Mouse (Mus musculus): ENCODE measurements around the gene Mapk8ip1. TPM values are rescaled to one million over a fixed set of nuclear protein-coding genes. Genes with fewer than 3 reads are reported as not detected.

Gene Mapk8ip1
- 100 to 1,000 TPM; 344 to 389 TPM for total RNA-seq (2021)

GRCm38 (mm10) chr2:92401091-92401561, at the start of gene Mapk8ip1:
TSS of gene Mapk8ip1 (minus strand) at chr2:92401263.
- intact Hi-C loops (cut with DNase I) = no loop called here
- DNase-seq (ENCODE audit: low spot score in 2 of 2) = no peak

- DNase-seq (ENCODE audit: low spot score in 2 of 2) = no peak
These were observed 46.2 kb upstream of the Mapk8ip1 start for GRCm38 (mm10) chr2:92447121-92447740.

GRCm38 (mm10) chr2:92446656-92447055, 45.6 kb upstream of the Mapk8ip1 start:
- DNase-seq (ENCODE audit: low spot score in 2 of 2) = no peak
- intact Hi-C loops (cut with DNase I) = no loop called here

More at GRCm38 (mm10) chr2:92447121-92447740, 46.2 kb upstream of the Mapk8ip1 start:
- intact Hi-C loops (cut with DNase I) = no loop called here

- DNase-seq (ENCODE audit: low spot score in 2 of 2) = no peak
- intact Hi-C loops (cut with DNase I) = no loop called here
These were observed 44.8 kb upstream of the Mapk8ip1 start for GRCm38 (mm10) chr2:92445890-92446289.

GRCm38 (mm10) chr2:92444376-92444775, 43.3 kb upstream of the Mapk8ip1 start:
- DNase-seq (ENCODE audit: low spot score in 2 of 2) = no peak
- intact Hi-C loops (cut with DNase I) = no loop called here

- no peak for DNase-seq (ENCODE audit: low spot score in 2 of 2)
- intact Hi-C loops (cut with DNase I) = no loop called here
These were observed 42.2 kb upstream of the Mapk8ip1 start for GRCm38 (mm10) chr2:92443313-92443712.

- DNase-seq (ENCODE audit: low spot score in 2 of 2) = peak; percentile 62 to 67
These were observed 41.4 kb upstream of the Mapk8ip1 start for GRCm38 (mm10) chr2:92442419-92443001.

GRCm38 (mm10) chr2:92440432-92440831, 39.4 kb upstream of the Mapk8ip1 start:
- DNase-seq (ENCODE audit: low spot score in 2 of 2) = no peak
- intact Hi-C loops (cut with DNase I) = no loop called here

More at GRCm38 (mm10) chr2:92442419-92443001, 41.4 kb upstream of the Mapk8ip1 start:
- intact Hi-C loops (cut with DNase I) = no loop called here

- no peak for DNase-seq (ENCODE audit: low spot score in 2 of 2)
These were observed 37.5 kb upstream of the Mapk8ip1 start for GRCm38 (mm10) chr2:92438567-92438966.

GRCm38 (mm10) chr2:92437875-92438274, 36.8 kb upstream of the Mapk8ip1 start:
- peak; percentile 78 to 80 for DNase-seq (ENCODE audit: low spot score in 2 of 2)
- intact Hi-C loops (cut with DNase I) = loop anchor here (10.0 kb wide), 3 partner anchors 143 to 453 kb away; no protein-coding TSS in a partner anchor

More at GRCm38 (mm10) chr2:92438567-92438966, 37.5 kb upstream of the Mapk8ip1 start:
- intact Hi-C loops (cut with DNase I) = loop anchor here (10.0 kb wide), 3 partner anchors 144 to 454 kb away; no protein-coding TSS in a partner anchor

GRCm38 (mm10) chr2:92437366-92437765, 36.3 kb upstream of the Mapk8ip1 start:
- intact Hi-C loops (cut with DNase I) = loop anchor here (10.0 kb wide), 3 partner anchors 143 to 453 kb away; no protein-coding TSS in a partner anchor
- no peak for DNase-seq (ENCODE audit: low spot score in 2 of 2)

GRCm38 (mm10) chr2:92435023-92435422, 34.0 kb upstream of the Mapk8ip1 start:
- peak in 1 of 2 experiments; percentile 27 for DNase-seq (ENCODE audit: low spot score in 2 of 2)
- intact Hi-C loops (cut with DNase I) = loop anchor here (10.0 kb wide), 3 partner anchors 140 to 450 kb away; no protein-coding TSS in a partner anchor

- intact Hi-C loops (cut with DNase I) = loop anchor here (5.0 to 10.0 kb wide), 5 partner anchors 47 to 450 kb away; no protein-coding TSS in a partner anchor
- DNase-seq (ENCODE audit: low spot score in 2 of 2) = no peak
These were observed 33.3 kb upstream of the Mapk8ip1 start for GRCm38 (mm10) chr2:92434375-92434745.

- intact Hi-C loops (cut with DNase I) = loop anchor here (5.0 to 10.0 kb wide), 5 partner anchors 46 to 449 kb away; no protein-coding TSS in a partner anchor
- DNase-seq (ENCODE audit: low spot score in 2 of 2) = peak; percentile 98 to 99
These were observed 32.7 kb upstream of the Mapk8ip1 start, which contains the start of gene Cry2 for GRCm38 (mm10) chr2:92433578-92434374. TSS of gene Cry2 (minus strand) at chr2:92434043.

GRCm38 (mm10) chr2:92432299-92433295, 31.5 kb upstream of the Mapk8ip1 start:
- intact Hi-C loops (cut with DNase I) = loop anchor here (5.0 to 10.0 kb wide), 5 partner anchors 45 to 448 kb away; no protein-coding TSS in a partner anchor
- peak in 1 of 2 experiments; percentile 31 for DNase-seq (ENCODE audit: low spot score in 2 of 2)

- intact Hi-C loops (cut with DNase I) = loop anchor here (5.0 to 10.0 kb wide), 5 partner anchors 44 to 447 kb away; no protein-coding TSS in a partner anchor
- DNase-seq (ENCODE audit: low spot score in 2 of 2) = no peak
These were observed 30.6 kb upstream of the Mapk8ip1 start for GRCm38 (mm10) chr2:92431611-92432179.

GRCm38 (mm10) chr2:92430723-92431541, 29.9 kb upstream of the Mapk8ip1 start:
- intact Hi-C loops (cut with DNase I) = loop anchor here (5.0 to 10.0 kb wide), 5 partner anchors 44 to 446 kb away; no protein-coding TSS in a partner anchor
- peak; percentile 65 to 73 for DNase-seq (ENCODE audit: low spot score in 2 of 2)
